Mouse (Mus musculus): ENCODE data around the gene Agap1. TPM values are rescaled to one million over a fixed set of nuclear protein-coding genes. Genes with fewer than 3 reads are reported as not detected.

The Agap1 gene
- total RNA-seq, 2 experiments from 2014 or later = 28.3 to 32.3 TPM

GRCm38 (mm10) chr1:89671110-89671787 lies 216.6 kb downstream of the Agap1 start:
- intact Hi-C loops (cut with DNase I; ENCODE audit: low total_unique reads) = no loop called here
- no peak for DNase-seq

- DNase-seq = no peak
- intact Hi-C loops (cut with DNase I; ENCODE audit: low total_unique reads) = no loop called here
These were observed 218.5 kb downstream of the Agap1 start for GRCm38 (mm10) chr1:89673071-89673470.

DNA sequence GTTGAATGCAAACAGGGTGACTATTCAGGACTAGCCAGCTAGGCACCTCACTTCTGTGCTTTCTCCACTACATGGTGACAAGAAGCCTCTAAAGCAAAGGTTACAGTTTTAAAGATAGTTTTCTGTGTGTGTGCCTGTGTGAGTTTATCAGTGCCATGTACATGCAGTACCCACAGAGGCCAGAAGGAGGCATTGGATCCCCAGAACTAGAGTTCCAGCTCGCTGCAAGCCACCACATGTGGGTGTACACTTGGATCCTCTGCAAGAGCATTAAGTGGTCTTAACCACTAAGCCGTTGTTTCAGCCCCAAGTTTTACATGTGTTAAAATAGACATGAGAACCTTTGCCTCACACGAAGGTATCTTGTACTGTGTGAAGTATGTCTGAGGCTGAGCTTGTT lies 219.1 kb downstream of the Agap1 start:
- no peak for DNase-seq
- intact Hi-C loops (cut with DNase I; ENCODE audit: low total_unique reads) = no loop called here

DNA sequence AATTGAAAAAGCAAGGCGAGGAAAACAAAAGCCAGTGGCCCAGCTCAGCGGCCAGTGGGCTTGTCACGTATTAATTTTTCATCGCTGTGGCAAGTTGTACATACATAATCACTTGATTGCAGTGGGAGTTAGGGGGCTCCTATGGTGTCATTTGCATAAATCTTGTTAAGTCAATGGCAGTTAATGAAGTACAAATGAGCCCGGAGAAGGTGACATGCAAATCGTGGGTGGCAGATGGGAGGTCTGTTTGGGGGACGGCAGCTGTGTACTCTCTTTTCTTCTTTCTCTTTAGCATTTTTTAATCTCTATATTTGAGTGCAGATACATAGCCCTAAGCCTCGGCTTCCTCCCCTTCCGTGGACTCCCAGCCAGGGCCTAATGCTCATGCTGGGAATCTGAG lies 220.1 kb downstream of the Agap1 start:
- no peak for DNase-seq
- intact Hi-C loops (cut with DNase I; ENCODE audit: low total_unique reads) = no loop called here

DNA sequence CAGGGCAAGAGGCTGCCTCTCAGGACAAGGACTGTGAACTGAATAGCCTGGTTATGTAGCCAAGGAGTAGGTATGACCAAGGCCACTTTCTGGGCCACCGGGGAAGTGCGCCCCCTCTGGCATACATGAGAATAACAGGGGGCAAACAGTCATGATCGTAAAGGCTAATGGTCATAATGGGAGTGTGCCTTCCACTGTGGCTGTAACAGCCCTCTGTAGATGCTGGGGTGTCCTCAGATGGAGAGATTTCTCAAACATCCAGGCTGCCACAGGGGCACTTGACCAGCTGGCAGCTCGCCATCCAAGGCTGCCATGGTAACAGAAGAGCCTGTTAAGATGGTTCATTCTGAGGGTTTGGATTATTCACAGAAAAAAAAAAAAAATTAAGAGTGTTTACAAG lies 221.8 kb downstream of the Agap1 start:
- intact Hi-C loops (cut with DNase I; ENCODE audit: low total_unique reads) = no loop called here
- DNase-seq = no peak

- no peak for DNase-seq
- intact Hi-C loops (cut with DNase I; ENCODE audit: low total_unique reads) = no loop called here
These were observed 226.1 kb downstream of the Agap1 start for GRCm38 (mm10) chr1:89680673-89681072.

GRCm38 (mm10) chr1:89688914-89689313 lies 234.3 kb downstream of the Agap1 start:
- intact Hi-C loops (cut with DNase I; ENCODE audit: low total_unique reads) = no loop called here
- no peak for DNase-seq

GRCm38 (mm10) chr1:89689544-89690212 lies 235.1 kb downstream of the Agap1 start:
- no peak for DNase-seq
- intact Hi-C loops (cut with DNase I; ENCODE audit: low total_unique reads) = no loop called here

- DNase-seq = no peak
- intact Hi-C loops (cut with DNase I; ENCODE audit: low total_unique reads) = no loop called here
These were observed 236.5 kb downstream of the Agap1 start for GRCm38 (mm10) chr1:89691096-89691495.

- no peak for DNase-seq
- intact Hi-C loops (cut with DNase I; ENCODE audit: low total_unique reads) = no loop called here
These were observed 237.8 kb downstream of the Agap1 start for GRCm38 (mm10) chr1:89692420-89692819.

- intact Hi-C loops (cut with DNase I; ENCODE audit: low total_unique reads) = no loop called here
- no peak for DNase-seq
These were observed 240.3 kb downstream of the Agap1 start for GRCm38 (mm10) chr1:89694916-89695315.

- intact Hi-C loops (cut with DNase I; ENCODE audit: low total_unique reads) = no loop called here
- DNase-seq = no peak
These were observed 242.6 kb downstream of the Agap1 start for GRCm38 (mm10) chr1:89697241-89697640.

- no peak for DNase-seq
- intact Hi-C loops (cut with DNase I; ENCODE audit: low total_unique reads) = no loop called here
These were observed 245.6 kb downstream of the Agap1 start for GRCm38 (mm10) chr1:89700166-89700565.

DNA sequence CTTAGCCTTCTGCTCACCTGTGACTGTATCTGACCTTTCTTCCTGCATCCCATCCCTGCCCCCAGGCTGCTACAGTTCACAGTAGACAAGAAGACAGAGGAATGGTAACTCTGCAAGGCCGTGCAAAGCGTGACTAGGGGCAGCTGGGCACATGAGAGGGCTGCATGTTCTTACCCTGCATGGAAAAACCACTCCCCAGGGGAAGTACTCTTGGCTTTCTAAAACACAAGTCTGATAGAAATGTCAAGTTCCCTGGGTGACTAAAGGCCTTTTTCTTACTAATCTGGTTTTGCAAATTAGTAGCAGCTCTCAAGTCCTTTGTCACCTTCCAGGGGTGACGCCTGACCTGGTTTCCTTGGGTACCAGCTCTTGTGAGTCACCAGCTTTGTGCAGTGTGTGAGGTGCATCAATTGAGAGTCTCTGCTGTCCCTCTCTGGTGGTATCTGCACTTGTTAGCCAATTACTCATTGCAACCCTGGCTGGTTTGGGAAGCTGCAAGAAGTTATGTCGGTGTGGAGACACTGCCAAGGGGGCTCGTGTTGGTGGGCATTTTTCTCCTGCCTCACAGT lies 246.6 kb downstream of the Agap1 start:
- intact Hi-C loops (cut with DNase I; ENCODE audit: low total_unique reads) = no loop called here
- DNase-seq = no peak

- intact Hi-C loops (cut with DNase I; ENCODE audit: low total_unique reads) = no loop called here
- DNase-seq = no peak
These were observed 248.7 kb downstream of the Agap1 start for GRCm38 (mm10) chr1:89703294-89703693.

GRCm38 (mm10) chr1:89705670-89706069 lies 251.1 kb downstream of the Agap1 start:
- DNase-seq = no peak
- intact Hi-C loops (cut with DNase I; ENCODE audit: low total_unique reads) = no loop called here

DNA sequence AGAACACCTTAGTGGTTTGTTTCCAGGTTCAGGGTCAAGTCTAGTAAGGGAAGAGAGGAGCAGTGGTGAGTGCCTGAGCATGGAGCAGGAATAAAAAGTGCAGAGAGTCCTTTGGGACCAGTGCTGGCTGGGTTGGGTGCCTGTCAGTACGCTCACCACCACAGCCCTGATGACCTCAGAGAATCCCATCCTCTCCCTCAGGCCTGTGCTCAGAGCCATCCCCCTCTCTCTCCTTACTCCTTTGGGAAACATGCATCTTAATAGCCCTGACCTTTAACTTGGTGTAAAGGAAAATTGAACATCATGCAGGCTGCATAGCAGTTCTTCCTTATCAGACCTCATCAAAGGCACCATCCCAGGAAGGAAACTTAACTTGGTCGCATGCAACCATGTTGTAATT lies 252.3 kb downstream of the Agap1 start:
- intact Hi-C loops (cut with DNase I; ENCODE audit: low total_unique reads) = no loop called here
- no peak for DNase-seq

DNA sequence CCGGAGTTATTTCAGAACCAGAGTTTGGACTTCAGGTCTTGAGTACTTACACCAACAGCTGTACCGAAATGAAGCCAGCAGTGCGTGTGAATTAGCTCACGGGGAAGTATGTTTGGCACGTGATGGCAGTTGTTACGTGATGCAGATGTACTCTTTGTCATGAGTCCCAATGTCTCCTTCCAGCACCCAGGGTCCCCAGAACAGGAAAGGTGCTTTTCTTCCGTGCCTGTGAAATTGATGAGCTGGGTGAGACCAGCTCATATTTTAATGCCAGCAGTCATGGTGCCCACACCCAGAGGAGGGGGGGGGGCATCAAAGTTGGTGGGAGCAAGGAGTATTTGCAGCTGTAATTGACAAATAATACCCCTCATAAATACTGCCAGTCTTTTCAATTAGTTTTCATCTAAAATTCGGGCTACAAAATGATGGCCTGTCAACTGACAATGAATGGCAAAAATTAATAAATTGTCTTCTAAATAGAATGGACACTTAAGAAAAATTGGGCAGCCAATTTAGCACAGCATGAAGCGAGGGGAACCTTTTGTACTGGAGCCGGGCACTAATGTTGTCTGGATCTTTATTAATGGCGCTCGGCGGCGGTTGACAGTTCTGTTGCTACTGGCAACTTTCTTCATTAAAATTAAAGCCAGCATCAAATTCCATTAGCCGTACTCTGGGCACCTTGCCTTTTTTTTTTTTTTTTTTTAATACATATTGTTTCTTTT lies 253.3 kb downstream of the Agap1 start:
- no peak for DNase-seq
- intact Hi-C loops (cut with DNase I; ENCODE audit: low total_unique reads) = no loop called here

GRCm38 (mm10) chr1:89709824-89710223 lies 255.2 kb downstream of the Agap1 start:
- no peak for DNase-seq
- intact Hi-C loops (cut with DNase I; ENCODE audit: low total_unique reads) = no loop called here

- no peak for DNase-seq
- intact Hi-C loops (cut with DNase I; ENCODE audit: low total_unique reads) = no loop called here
These were observed 259.1 kb downstream of the Agap1 start for GRCm38 (mm10) chr1:89713681-89714080.
